Comparison of ENCODE assay signal across 8 mouse cellular contexts in the genomic region with DNA sequence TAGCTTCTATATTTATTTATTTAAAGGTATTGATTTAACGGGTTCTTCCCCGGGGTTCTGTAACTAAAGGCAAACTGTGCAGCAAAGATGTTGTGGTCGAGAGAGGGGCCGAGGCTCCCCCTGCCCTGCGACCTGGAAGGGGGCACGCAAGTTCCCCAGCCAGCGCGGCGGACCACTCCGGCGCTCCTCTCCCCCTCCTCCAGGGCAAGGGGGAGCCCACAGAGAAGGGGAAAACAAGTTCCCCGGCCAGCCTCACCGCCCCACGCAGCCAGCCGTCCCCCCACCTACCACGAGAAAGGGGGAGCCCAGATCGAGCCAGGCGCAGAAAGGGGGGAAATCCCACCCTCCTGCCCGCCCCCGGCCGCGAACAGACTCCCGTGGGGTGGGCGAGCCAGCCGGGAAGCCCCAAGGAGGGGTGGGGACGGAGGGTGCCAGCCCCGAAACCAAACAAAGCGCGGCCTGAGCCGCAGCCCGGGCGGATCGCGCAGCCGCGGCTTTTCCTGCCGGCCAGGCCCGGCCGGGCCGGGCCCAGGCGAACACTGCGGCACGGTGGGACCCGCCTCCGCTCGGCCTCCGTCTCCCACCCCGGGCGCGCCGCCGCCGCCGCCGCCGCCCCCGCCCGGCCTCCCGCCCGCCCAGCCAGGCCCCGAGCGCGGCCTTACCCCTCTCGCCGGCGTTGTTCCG. TPM values are rescaled to one million over a fixed set of nuclear protein-coding genes. Genes with fewer than 3 reads are reported as not detected.
DNase-seq lines count a peak whose midpoint lies in the region; ATAC-seq and TF ChIP-seq lines count a peak whose summit lies in the region.

No protein-coding gene starts in this region.

- peak overlapping the region; percentile 92 for H3K4me3 ChIP-seq in embryonic facial prominence, embryonic 15.5 days (replicated peaks)
- peak overlapping the region; percentile 98 for H3K4me3 ChIP-seq in heart, embryonic 13.5 days
- peak overlapping the region; percentile 100 for H3K4me3 ChIP-seq in kidney, postnatal 0 days (replicated peaks; ENCODE audit: low read depth, low read length)
- peak overlapping the region; percentile 94 for H3K4me3 ChIP-seq in liver, embryonic 12.5 days
- peak overlapping the region; percentile 100 for H3K4me3 ChIP-seq in stomach, postnatal 0 days (ENCODE audit: low read depth, low read length)

- H3K36me3 ChIP-seq in embryonic facial prominence, embryonic 15.5 days: no peaks in the 10 kb centered on the region
- no peaks in the 10 kb centered on the region for H3K36me3 ChIP-seq in heart, embryonic 13.5 days
- no peaks in the 10 kb centered on the region for H3K36me3 ChIP-seq in kidney, postnatal 0 days (ENCODE audit: insufficient read depth, low read length)
- no peaks in the 10 kb centered on the region for H3K36me3 ChIP-seq in liver, embryonic 12.5 days
- no peaks in the 10 kb centered on the region for H3K36me3 ChIP-seq in stomach, postnatal 0 days (ENCODE audit: control insufficient read depth, insufficient read depth, low read length)

- peaks cover 10% of the 10 kb centered on the region; the same call in 1 of the 2 replicates for H3K4me1 ChIP-seq in embryonic facial prominence, embryonic 15.5 days
- H3K4me1 ChIP-seq in heart, embryonic 13.5 days: peaks cover 25% of the 10 kb centered on the region
- no peaks in the 10 kb centered on the region for H3K4me1 ChIP-seq in kidney, postnatal 0 days (replicated peaks; ENCODE audit: insufficient read depth, low read length)
- peaks cover 38% of the 10 kb centered on the region for H3K4me1 ChIP-seq in liver, embryonic 12.5 days
- H3K4me1 ChIP-seq in stomach, postnatal 0 days (replicated peaks; ENCODE audit: control insufficient read depth, insufficient read depth): peaks cover 4% of the 10 kb centered on the region; the same call in 1 of the 2 replicates

- no peaks in the 10 kb centered on the region for H3K27me3 ChIP-seq in embryonic facial prominence, embryonic 15.5 days
- no peaks in the 10 kb centered on the region for H3K27me3 ChIP-seq in heart, embryonic 13.5 days (replicated peaks)
- no peaks in the 10 kb centered on the region for H3K27me3 ChIP-seq in kidney, postnatal 0 days (ENCODE audit: insufficient read depth, low read length)
- H3K27me3 ChIP-seq in liver, embryonic 12.5 days (replicated peaks): no peaks in the 10 kb centered on the region
- H3K27me3 ChIP-seq in stomach, postnatal 0 days (ENCODE audit: control insufficient read depth, insufficient read depth, low read length): no peaks in the 10 kb centered on the region

- peak; percentile 78 for DNase-seq in CD4-positive helper T cell, adult 2 months (ENCODE audit: low read depth, low spot score)
- DNase-seq in adrenal gland, postnatal 4 days (ENCODE audit: low spot score in 2 of 2): peak; percentile 31 to 35
- peak; percentile 57 for DNase-seq in kidney, postnatal 0 days (ENCODE audit: low spot score)
- peak; percentile 87 to 88 for DNase-seq in natural killer cell, adult 2 months (ENCODE audit: low spot score in 2 of 2)
- DNase-seq in stomach, postnatal 0 days (ENCODE audit: low spot score): peak; percentile 76

- no peaks in the 10 kb centered on the region for H3K9me3 ChIP-seq in embryonic facial prominence, embryonic 15.5 days (replicated peaks)
- H3K9me3 ChIP-seq in heart, embryonic 13.5 days: no peaks in the 10 kb centered on the region
- H3K9me3 ChIP-seq in kidney, postnatal 0 days (replicated peaks; ENCODE audit: low read length): no peaks in the 10 kb centered on the region
- H3K9me3 ChIP-seq in liver, embryonic 12.5 days (replicated peaks): 0 out of 2 replicates have a peak, but pooled peaks cover 5% of the 10 kb centered on the region
- H3K9me3 ChIP-seq in stomach, postnatal 0 days (ENCODE audit: control insufficient read depth, low read length): no peaks in the 10 kb centered on the region

- TF ChIP-seq CTCF in kidney, postnatal 0 days (IDR thresholded peaks at IDR 0.05; ENCODE audit: low read depth): no peak
- no peak for TF ChIP-seq CTCF in stomach, postnatal 0 days (IDR thresholded peaks at IDR 0.05; ENCODE audit: low read depth)

- H3K27ac ChIP-seq in embryonic facial prominence, embryonic 15.5 days (replicated peaks): peak overlapping the region; percentile 100
- peak overlapping the region; percentile 100 for H3K27ac ChIP-seq in heart, embryonic 13.5 days (replicated peaks)
- peak overlapping the region; percentile 100 for H3K27ac ChIP-seq in kidney, postnatal 0 days
- H3K27ac ChIP-seq in liver, embryonic 12.5 days: peak overlapping the region; percentile 99
- peak overlapping the region; percentile 100 for H3K27ac ChIP-seq in stomach, postnatal 0 days (replicated peaks)

- peak overlapping the region; percentile 99 for H3K9ac ChIP-seq in embryonic facial prominence, embryonic 15.5 days
- H3K9ac ChIP-seq in heart, embryonic 13.5 days: peak overlapping the region; percentile 100
- H3K9ac ChIP-seq in kidney, postnatal 0 days (ENCODE audit: low read depth, low read length): peak overlapping the region; percentile 100
- H3K9ac ChIP-seq in liver, embryonic 12.5 days: peak overlapping the region; percentile 100
- H3K9ac ChIP-seq in stomach, postnatal 0 days (ENCODE audit: low read length): peak overlapping the region; percentile 99

- peak overlapping the region; percentile 66 for H3K4me2 ChIP-seq in embryonic facial prominence, embryonic 15.5 days (replicated peaks)
- H3K4me2 ChIP-seq in heart, embryonic 13.5 days: peak overlapping the region; percentile 72
- H3K4me2 ChIP-seq in kidney, postnatal 0 days (ENCODE audit: low read length): peak overlapping the region; percentile 71
- H3K4me2 ChIP-seq in liver, embryonic 12.5 days: peak overlapping the region; percentile 86
- peak overlapping the region; percentile 77 for H3K4me2 ChIP-seq in stomach, postnatal 0 days (replicated peaks; ENCODE audit: low read depth)

- peak; percentile 21 for ATAC-seq in embryonic facial prominence, embryonic 15.5 days (ENCODE audit: insufficient number of reproducible peaks, low FRiP score, low TSS enrichment, low read depth)
- peak; percentile 17; the same call in 1 of the 2 replicates for ATAC-seq in heart, embryonic 13.5 days (ENCODE audit: extremely low read depth, insufficient number of reproducible peaks, low FRiP score, low TSS enrichment)
- peak; percentile 51 for ATAC-seq in kidney, postnatal 0 days (replicated peaks; ENCODE audit: low FRiP score, low read depth)
- ATAC-seq in liver, embryonic 12.5 days: peak; percentile 58
- peak; percentile 51 for ATAC-seq in stomach, postnatal 0 days (ENCODE audit: low FRiP score, low TSS enrichment)

- WGBS in embryonic facial prominence, embryonic 15.5 days: under 1% methylated on average over 42 of the region's 67 CpGs
- under 1% methylated on average over 56 of the region's 67 CpGs for WGBS in heart, embryonic 13.5 days
- 0% methylated on average over 34 of the region's 67 CpGs for WGBS in kidney, postnatal 0 days
- WGBS in liver, embryonic 12.5 days (ENCODE audit: insufficient replicate concordance): 0% methylated on average over 28 of the region's 67 CpGs
- WGBS in stomach, postnatal 0 days: 0% methylated on average over 35 of the region's 67 CpGs

- TF ChIP-seq EP300 in stomach, postnatal 0 days (optimal IDR thresholded peaks at IDR 0.05): no peak

RNA-seq across cellular contexts. Expression of a gene that starts 0.6 kb away (rescaled TPM):
- 10 to 100 TPM; 74.0 to 76.3 TPM for total RNA-seq in adrenal gland, postnatal 4 days (2021)
- polyA plus RNA-seq in embryonic facial prominence, embryonic 15.5 days (2015; fragmentation: Nextera tagmentation; extraction: Ambion mirVana): 19.4 and 19.6 TPM in 2 replicates
- 9.8 and 9.9 TPM in 2 replicates for polyA plus RNA-seq in heart, embryonic 13.5 days (2015; fragmentation: Nextera tagmentation; extraction: Ambion mirVana)
- 15.3 and 16.2 TPM in 2 replicates for polyA plus RNA-seq in kidney, postnatal 0 days (2015; fragmentation: Nextera tagmentation; extraction: Ambion mirVana)
- 6.2 and 7.0 TPM in 2 replicates for polyA plus RNA-seq in liver, embryonic 12.5 days (2016; fragmentation: Nextera tagmentation; extraction: Ambion mirVana)
- polyA plus RNA-seq in stomach, postnatal 0 days (2015; fragmentation: Nextera tagmentation; extraction: Ambion mirVana): 7.7 and 9.1 TPM in 2 replicates

Comparison
In these comparisons a context has a peak if more than half of its experiments do, and no peak if none do; other contexts are left out.
1. Peak in every context shown above with its lines: DNase-seq, ATAC-seq, H3K4me3 ChIP-seq and H3K27ac ChIP-seq.
2. DNase-seq: peak in every context shown above with its lines; median percentile 88 in natural killer cell, adult 2 months; 78 in CD4-positive helper T cell, adult 2 months; 76 in stomach, postnatal 0 days; 57 in kidney, postnatal 0 days; 33 in adrenal gland, postnatal 4 days.